Mouse (Mus musculus) left cerebral cortex, postnatal 36 days (tissue): ENCODE measurements around the gene Npas3. TPM values are rescaled to one million over a fixed set of nuclear protein-coding genes. Genes with fewer than 3 reads are reported as not detected.

Experiments used
- DNase-seq, 2 experiments: peaks; one replicate each; pipeline ENCODE4 v3.0.0; 2021 to 2022; ENCODE audit warnings: low spot score in 2 of 2, mixed read lengths in 1 of 2
- intact Hi-C: fragments of 180-260 bp; cut with DNase I; formaldehyde crosslinking; loops from one replicate; pipeline ENCODE4 v1.15.1; 2025
- total RNA-seq, 2 experiments: library from RNA; stranded (reverse); gene quantifications; 2 replicates each; pipeline ENCODE4 v1.2.3; 2021

Gene Npas3
- total RNA-seq, 2 experiments from 2014 or later: 16.4 to 16.5 TPM

GRCm38 (mm10) chr12:53647282-53647681 lies 398.8 kb downstream of the Npas3 start:
- intact Hi-C loops: no loop called here
- no peak for DNase-seq

GRCm38 (mm10) chr12:53656301-53656700 lies 407.8 kb downstream of the Npas3 start:
- intact Hi-C loops: no loop called here
- no peak for DNase-seq

DNA sequence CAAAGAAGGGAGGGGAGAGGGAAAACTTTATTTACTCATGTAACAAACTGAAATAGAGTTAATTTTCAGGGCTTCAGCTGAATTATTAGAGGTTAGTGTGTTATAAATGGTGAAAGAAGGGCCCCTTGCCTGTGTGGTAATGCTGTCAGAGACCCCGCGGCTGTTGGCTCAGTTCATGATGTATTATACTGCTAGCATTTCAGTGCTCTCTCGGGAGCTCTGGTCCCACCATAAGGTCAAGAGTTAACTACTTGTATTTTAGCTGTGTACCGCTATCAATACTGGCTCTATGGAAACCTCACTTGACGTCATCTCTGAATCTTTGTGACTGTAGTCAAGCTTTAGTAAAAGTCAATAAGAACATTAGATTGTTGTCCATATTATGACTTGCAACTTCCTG lies 415.6 kb downstream of the Npas3 start:
- intact Hi-C loops: no loop called here
- DNase-seq: no peak

GRCm38 (mm10) chr12:53671846-53672245 lies 423.4 kb downstream of the Npas3 start:
- no peak for DNase-seq
- intact Hi-C loops: no loop called here

GRCm38 (mm10) chr12:53677091-53677630 lies 428.7 kb downstream of the Npas3 start:
- intact Hi-C loops: no loop called here

GRCm38 (mm10) chr12:53678166-53678565 lies 429.7 kb downstream of the Npas3 start:
- intact Hi-C loops: no loop called here
- no peak for DNase-seq

More at GRCm38 (mm10) chr12:53677091-53677630, 428.7 kb downstream of the Npas3 start:
- DNase-seq: no peak

DNA sequence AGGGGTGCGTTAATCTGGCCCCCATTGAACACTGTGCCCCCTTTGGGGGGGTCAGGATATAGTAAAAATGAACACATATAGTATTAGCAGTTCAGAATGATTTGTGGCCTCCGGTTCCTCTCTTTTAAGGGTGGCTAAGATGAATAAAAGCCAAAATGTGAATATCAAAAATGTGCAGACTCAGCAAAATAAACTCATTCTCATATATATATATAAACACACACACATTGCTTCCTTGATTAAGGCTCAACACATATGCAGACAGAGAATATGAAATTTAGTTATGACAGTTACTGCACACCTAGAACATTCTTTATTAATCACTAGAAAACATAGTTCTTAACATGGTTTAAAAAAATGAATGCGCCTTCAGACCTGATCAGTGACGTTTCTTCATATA lies 430.7 kb downstream of the Npas3 start:
- no peak for DNase-seq
- intact Hi-C loops: no loop called here

- no peak for DNase-seq
- intact Hi-C loops: no loop called here
Observed at GRCm38 (mm10) chr12:53680501-53680900, 432.0 kb downstream of the Npas3 start.

- intact Hi-C loops: no loop called here
- DNase-seq: no peak
Observed at GRCm38 (mm10) chr12:53682036-53682435, 433.6 kb downstream of the Npas3 start.

- intact Hi-C loops: no loop called here
- no peak for DNase-seq
Observed at GRCm38 (mm10) chr12:53692471-53692870, 444.0 kb downstream of the Npas3 start.

GRCm38 (mm10) chr12:53694346-53694745 lies 445.9 kb downstream of the Npas3 start:
- no peak for DNase-seq
- intact Hi-C loops: no loop called here

DNA sequence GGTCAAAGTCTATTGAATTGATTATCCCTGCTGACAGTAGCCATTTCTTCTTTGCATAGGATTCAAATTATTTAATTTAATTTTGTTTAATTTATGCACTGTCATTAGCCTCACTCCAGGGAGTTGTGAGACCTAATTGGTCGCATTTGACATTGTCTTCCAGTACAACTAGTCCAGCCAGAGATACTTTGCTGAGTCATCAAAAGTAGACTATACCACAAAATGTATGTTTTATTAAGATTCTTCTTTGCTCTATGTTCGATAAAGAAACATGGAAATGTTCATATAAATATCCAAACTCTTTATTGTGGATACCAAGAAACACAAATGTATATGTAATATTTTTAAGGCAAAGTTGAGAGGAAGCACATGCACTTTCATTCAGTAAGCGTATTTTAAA lies 446.8 kb downstream of the Npas3 start:
- no peak for DNase-seq
- intact Hi-C loops: no loop called here

- intact Hi-C loops: no loop called here
- DNase-seq: no peak
Observed at GRCm38 (mm10) chr12:53697645-53698044, 449.2 kb downstream of the Npas3 start.

DNA sequence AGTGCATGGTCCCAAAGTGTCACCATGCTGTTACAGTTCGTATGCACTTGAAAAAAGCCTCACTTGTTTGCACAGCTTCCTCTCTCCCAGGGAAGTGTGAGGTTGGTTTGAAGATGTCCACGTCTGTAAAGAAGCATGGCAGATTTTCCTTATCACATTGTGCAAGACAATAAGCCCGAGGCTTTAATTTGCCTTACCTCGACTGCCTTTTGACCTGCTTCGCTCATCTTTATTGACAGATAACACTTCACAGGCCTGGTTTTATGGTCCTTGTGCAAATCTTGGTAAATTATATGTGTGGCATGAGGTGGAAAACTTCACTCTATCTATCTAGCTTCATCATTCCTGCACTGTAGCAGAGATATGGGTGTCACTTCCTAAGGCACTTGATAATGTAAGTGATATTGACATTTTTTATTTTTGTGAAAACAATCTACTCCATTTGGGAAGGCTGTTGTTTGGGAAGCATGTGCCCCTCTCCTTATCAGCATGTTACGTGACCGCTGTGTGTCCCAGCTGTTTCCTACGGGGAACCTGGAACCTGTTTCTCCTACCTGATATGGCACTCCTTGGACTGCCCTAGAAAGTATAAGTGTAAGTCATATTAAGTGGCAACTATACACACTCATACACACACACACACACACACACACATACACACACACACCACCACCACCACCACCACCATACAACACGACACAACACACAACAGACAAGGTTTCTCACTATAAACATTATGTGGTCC lies 450.2 kb downstream of the Npas3 start:
- intact Hi-C loops: no loop called here
- DNase-seq: no peak

- intact Hi-C loops: no loop called here
- DNase-seq: no peak
Observed at GRCm38 (mm10) chr12:53719896-53720295, 471.4 kb downstream of the Npas3 start.

GRCm38 (mm10) chr12:53722156-53722555 lies 473.7 kb downstream of the Npas3 start:
- intact Hi-C loops: no loop called here

DNA sequence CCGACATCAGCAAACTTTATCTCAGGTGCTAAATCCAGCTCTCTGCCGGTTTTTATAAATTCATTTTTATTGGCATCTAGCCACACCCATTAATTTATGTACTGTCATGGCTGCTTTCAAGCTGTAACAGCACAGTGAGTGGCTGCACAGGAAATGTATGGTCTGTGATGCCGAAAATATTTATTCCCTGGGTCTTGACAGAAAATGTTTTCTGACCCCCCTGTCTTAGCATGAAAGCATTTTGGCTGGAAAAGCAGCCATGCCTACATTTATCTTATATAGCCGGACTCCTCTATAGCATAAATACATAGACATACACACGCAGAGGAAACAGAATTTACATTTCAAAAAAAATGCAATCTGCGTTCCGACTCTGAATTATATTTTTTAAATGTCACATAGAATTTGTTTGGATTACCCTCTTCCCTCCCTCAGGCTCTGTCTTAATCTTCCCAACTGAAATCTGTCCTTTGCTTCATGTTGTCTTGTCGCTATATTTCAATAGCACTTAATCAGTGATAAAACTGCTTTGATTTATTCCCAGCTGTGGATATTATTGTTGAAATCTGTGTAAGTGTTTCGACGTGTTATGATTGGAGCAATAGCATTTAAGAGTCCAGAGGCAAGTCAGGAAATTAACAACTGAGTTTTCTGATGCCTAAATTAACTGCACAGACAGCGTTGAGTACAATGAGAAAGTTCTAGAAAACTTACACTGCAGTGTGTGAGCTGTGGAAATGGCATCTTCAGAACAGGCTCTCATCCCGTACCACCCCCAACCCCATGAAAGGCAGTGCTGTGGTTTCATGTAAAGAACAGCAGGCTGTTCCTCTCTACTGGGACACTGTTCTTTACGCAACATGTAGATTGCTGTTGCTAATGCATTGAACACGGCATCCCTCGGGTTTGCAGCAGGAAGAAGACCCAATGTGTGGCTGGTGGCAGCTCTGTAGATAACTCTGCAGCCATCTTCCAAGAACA lies 474.5 kb downstream of the Npas3 start:
- no peak for DNase-seq
- intact Hi-C loops: no loop called here

More at GRCm38 (mm10) chr12:53722156-53722555, 473.7 kb downstream of the Npas3 start:
- no peak for DNase-seq

- intact Hi-C loops: no loop called here
- DNase-seq: no peak
Observed at GRCm38 (mm10) chr12:53729275-53729674, 480.8 kb downstream of the Npas3 start.

GRCm38 (mm10) chr12:53738549-53739292 lies 490.2 kb downstream of the Npas3 start:
- DNase-seq: no peak
- intact Hi-C loops: no loop called here

DNA sequence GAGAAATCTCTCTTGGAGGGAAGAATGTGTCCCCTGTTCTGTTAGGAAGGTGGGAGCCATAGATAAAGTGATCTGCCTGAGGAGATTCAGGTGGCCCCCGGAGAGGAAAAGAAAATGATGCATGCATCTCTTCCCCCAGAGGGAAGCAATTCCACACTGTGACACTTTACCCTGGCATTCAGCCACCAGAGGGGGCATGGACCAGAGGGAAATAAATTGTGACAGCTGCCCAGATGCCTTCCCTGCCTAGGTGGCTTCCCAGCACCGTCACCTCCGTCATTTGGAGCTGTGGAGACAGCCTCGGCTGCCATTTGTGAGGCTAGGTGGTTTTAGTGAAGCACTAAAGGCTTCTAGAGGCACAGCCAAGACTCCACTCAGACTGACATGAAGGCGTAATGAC lies 498.2 kb downstream of the Npas3 start:
- intact Hi-C loops: no loop called here
- DNase-seq: no peak
